Mouse (Mus musculus) fibroblast of lung, adult 2 months (primary cell): ENCODE measurements around the gene Fes.

Experiments
- DNase-seq: peaks from one replicate; pipeline ENCODE4 v3.0.0-alpha.2; 2011; ENCODE audit warnings: low read depth

Gene Fes

GRCm38 (mm10) chr7:80387633-80388543, at the start of gene Fes:
Gene Fes (minus strand): TSS chr7:80387946.
- DNase-seq = no peak

- DNase-seq = no peak
These were observed 48.8 kb upstream of the Fes start for GRCm38 (mm10) chr7:80436571-80436970.

GRCm38 (mm10) chr7:80435594-80435993, 47.8 kb upstream of the Fes start:
- DNase-seq = no peak

GRCm38 (mm10) chr7:80429661-80430060, 41.9 kb upstream of the Fes start:
- DNase-seq = no peak

DNA sequence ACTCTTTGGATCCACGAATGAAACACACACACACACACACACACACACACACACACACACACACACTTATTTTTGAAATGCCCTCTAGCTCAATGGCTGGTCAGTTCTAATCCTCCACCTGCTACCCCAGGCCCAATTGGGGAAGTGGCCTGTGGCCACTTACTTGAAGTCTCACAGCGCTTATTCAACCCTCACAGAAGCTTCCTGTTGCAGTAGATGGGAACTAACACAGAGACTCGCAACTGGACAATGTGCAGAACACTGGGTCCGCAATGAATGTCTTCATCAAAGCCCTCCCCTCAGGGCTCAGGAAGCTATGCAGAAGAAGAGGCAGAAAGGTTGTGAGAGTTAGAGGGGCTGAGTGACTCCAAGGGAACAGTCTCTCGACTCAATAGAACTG, 40.0 kb upstream of the Fes start:
- DNase-seq = no peak

GRCm38 (mm10) chr7:80426363-80426762, 38.6 kb upstream of the Fes start:
- no peak for DNase-seq

GRCm38 (mm10) chr7:80424722-80425121, 37.0 kb upstream of the Fes start:
- no peak for DNase-seq

GRCm38 (mm10) chr7:80422759-80423480, 35.2 kb upstream of the Fes start:
- DNase-seq = no peak

GRCm38 (mm10) chr7:80421576-80421975, 33.8 kb upstream of the Fes start:
- no peak for DNase-seq

DNA sequence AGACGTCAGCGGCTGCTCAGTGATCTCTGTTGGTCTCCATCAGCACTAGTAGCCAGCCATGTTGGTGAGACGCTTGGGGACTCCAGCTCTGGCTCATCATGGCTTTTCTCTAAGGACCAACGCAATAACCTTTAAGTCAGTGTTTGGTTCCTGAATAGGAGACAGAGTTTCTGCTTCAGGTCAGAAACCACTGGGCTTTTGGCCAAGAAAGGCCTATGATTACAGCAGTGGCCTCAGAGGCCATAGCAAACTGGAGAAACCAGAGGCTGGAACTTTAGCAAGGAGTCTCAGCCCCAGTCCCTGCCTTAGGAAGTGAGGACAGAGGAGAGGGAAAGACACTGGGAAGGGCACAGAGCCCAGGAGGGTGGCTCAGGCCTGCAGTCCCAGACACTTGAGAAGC, 32.8 kb upstream of the Fes start:
- no peak for DNase-seq

DNA sequence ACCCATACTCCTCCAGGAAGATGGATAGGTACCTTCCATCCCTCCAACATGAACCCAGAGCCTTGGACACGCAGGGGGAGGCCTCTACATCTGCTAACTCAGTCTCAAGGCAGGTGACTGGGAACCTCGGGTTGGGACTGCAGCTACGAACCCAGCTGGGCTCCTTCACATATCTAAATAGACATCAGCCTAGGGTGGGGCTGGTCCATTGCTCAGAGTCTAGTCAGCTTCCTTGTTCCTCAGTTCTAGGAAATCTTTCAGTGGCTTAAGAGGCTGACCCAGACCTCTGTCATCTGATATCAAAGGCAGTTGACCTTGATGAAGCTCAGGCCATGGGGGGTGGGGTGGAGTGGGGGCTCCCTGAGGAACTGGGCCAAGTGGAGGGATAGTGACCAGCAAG, 31.5 kb upstream of the Fes start:
- DNase-seq = no peak

GRCm38 (mm10) chr7:80418036-80418435, 30.3 kb upstream of the Fes start:
- no peak for DNase-seq

DNA sequence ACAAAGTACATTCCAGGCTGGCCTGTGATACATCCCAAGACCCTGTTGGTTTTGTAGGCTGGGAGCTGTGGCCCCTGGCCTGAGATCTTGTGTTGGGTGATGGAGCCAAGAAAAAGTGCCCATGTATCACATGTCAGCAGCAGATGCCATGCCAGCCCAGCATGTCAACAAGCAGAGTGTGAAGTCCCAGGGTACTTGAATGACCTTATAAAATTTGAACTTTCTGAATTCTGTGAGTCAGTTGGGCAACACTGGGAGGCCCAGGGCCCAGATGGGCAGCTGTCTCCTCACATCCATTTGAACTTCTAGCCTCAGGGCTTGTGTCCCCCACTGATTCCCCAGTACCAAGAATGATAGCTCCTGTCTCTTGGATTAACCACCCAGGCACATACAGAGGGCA, 29.9 kb upstream of the Fes start:
- no peak for DNase-seq

GRCm38 (mm10) chr7:80416969-80417368, 29.2 kb upstream of the Fes start:
- DNase-seq = no peak

DNA sequence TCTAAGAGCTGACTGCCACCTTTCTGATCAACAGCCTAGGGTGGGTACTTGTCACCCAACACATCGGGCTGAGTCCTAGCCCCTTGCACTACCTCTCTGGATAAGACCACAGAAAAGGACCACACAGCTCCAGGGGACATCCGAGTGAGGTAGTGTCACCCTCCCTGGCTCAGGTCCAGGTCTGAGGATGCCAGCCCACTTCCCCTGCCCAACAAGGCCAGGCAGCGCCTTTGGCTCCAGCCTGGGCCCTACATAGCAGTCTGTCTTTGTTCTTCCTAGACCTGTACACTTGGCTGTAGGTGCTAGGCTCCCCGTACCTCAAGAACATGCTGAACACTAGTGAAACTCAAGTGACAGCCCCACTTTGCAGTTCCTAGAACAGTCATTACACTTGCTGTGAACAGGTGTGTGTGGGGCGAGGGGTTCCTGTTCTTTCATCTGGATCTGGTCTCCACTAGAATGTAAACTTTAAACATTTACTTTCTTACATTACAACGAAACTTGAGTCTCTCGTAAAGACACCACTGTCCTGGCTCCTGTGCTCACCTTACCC, 26.6 kb upstream of the Fes start:
- no peak for DNase-seq

GRCm38 (mm10) chr7:80413512-80414302, 26.0 kb upstream of the Fes start:
- no peak for DNase-seq

- no peak for DNase-seq
These were observed 25.0 kb upstream of the Fes start for GRCm38 (mm10) chr7:80412781-80413180.

- no peak for DNase-seq
These were observed 24.5 kb upstream of the Fes start for GRCm38 (mm10) chr7:80412279-80412678.

- DNase-seq = no peak
These were observed 22.6 kb upstream of the Fes start for GRCm38 (mm10) chr7:80410380-80410779.

GRCm38 (mm10) chr7:80407712-80408111, 20.0 kb upstream of the Fes start:
- DNase-seq = no peak

DNA sequence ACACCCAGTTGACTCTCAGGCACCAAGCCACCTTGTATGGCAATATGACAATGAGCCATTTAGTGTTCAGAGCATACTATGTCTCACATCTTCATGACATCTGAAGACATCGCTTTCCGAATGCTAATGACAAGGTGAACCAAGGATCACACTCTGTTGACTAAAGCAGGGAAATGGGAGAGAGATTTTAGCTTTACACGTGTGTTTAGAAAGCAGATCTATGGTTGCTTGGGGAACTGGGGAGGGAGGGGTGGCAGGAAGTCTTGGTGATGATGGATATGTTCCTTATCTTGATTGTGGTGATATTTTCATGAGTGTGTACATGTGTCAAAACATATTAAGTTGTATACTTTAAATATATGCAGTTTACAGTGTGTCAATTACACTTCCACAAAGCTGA, 18.4 kb upstream of the Fes start:
- DNase-seq = no peak

GRCm38 (mm10) chr7:80405188-80405695, 17.5 kb upstream of the Fes start, which contains the start of gene Furin:
Gene Furin (minus strand): TSS chr7:80405436.
- DNase-seq = no peak
